Mouse (Mus musculus) R1 (cell line): Measurements from ENCODE around the gene Hyal4.

Experiments
- DNase-seq: peaks from one replicate; pipeline ENCODE4 v3.0.0-alpha.2; 2018; ENCODE audit warnings: low read depth, low spot score

Hyal4 gene

DNA sequence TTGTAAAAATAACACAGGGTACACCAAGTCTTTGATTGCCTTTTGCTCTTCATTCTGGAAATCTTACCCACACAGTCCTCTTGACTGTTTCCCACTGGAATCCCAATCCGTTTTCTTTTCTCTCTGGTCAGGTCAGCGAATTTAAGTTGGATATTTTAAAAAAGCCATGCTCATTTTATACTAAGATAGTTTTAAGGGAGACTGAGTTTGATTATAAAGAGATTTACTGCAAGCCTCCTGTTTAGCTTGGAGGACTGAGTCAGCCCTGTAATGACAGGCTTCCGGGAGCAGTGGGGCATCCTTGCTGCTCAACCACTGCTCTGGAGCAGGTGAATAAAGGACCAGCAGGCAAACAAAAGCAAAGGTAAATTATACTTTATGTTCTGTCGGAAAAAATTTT is at the start of gene Hyal4:
Gene Hyal4, plus strand, starts transcription at position 301 of the 400 bp plus-strand sequence.
- DNase-seq: no peak

DNA sequence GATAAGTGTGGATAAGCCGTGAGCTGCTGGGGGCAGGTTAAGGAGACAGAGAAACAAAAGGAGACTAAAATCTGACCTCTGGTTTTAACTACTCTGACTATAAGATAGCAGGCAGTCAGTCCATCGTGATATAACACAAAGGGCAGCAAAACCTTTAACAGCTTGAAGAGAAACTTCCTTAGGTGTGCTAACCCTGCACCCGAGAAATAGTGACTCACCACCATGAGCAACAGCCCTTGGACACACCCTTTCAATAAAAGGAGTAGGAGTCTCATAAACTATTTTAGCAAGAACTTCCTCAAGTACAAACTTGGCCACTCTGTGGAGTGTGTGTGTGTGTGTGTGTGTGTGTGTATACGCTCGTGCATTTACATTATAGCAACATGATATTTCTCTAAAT is 41.0 kb upstream of the Hyal4 start:
- DNase-seq: no peak

DNA sequence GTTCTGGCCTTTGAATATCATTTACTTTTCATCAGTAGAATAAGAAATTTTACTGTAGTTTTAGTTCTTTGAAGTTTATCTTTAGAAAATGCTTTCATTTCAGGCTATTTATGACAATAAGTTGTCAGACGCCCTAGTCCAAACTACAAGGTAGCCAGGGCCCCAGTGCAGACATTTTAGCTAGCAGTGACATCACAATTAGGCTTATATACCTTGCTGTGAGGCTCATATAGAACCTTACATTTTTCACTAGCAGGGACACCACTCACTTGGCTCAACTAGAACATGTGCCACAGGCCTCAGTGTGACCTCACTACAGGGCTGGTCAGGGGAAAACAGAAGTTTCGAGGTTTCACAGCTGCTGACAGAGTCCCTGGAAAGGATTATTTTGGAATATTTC is 40.6 kb upstream of the Hyal4 start:
- no peak for DNase-seq

DNA sequence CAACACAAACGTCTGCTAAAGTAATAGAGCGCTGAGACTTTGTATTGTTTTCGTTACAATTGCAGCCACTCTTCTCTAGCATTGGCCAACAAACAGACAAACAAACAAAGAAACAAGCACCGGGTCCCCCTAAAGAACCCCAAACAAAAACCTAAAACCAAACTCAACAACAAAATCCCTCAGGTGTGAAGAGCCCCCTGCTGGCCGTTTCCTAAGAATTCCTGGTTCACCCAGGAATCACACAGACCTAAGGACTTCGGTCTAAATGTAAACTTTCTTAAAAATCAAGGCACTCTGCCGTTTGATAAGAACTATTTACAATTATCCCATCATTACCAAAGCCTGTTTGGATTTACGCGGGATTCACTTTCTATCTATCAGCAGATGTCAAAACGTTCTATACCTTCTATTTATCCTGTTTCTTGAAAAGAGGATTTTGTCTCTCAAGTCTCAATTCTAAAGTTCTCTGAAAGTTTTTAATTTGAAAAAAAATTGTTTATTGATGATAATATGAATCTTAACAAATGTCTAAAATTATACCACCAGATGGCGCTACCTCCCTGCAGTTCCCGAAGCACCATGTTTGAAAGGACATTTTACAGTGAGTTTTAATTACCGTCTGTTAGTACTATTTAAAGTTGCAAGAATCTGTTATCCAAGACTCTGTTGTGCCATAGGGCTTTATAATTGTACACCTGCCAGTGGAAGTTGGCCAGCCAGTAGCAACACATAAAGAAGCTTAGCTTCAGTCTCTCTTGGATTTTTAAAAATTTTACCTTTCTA is 26.6 kb upstream of the Hyal4 start:
- peak; percentile 42 for DNase-seq

DNA sequence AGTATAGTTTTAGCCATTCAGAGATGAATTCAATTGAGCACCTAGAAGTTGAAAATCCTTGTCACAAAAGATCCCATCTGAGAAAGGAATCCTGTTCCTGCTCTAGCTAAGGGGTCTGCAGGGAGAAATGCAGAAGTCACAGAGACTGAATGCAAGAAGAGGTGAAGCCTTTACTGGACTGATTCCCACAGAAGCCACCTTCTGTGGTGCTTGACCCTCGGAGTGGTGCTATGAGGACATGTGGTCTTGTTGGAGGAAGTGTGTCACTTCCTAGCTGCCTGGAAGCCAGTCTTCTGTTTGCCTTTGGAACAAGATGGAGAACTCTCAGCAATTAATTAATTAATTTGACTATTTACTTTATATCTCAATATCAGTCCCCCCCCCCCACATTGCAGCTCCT is 20.0 kb upstream of the Hyal4 start:
- DNase-seq: no peak

DNA sequence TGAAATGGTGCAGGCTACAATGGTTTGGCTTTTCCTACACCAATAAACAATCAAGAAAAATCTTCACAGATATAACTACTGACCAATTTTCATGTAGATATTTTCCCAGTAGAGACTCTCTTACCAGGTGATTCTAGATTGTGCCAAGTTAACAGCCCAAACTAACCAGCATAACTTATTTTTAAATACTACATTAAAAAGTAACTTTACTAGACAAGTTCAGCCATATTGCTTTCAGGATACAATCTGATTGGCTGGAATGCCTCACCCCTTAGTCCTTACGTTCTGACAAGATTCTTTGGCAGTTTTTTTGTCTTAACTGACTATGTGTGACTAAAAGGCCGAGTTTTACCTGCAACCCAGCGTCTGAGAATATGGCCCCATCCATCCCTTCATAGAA is 15.2 kb upstream of the Hyal4 start, which contains the start of gene Hyal6:
Gene Hyal6, plus strand, starts transcription at position 301 of the 400 bp plus-strand sequence.
- DNase-seq: no peak

DNA sequence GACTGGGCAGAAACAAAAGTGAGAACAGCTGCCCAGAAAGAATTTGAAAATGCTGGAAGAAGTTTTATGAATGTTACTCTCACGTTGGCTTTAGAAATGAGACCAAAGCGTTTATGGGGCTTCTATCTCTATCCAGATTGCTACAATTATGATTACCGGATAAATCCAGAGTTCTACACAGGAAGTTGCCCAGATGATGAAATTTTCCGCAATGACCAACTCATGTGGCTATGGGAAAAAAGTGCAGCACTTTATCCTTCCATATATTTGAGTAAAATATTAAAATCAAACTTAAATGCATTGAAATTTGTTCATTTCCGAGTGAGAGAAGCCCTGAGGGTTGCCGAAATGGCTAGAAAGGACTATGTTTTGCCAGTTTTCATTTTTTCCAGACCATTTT is 13.6 kb upstream of the Hyal4 start:
- DNase-seq: no peak

DNA sequence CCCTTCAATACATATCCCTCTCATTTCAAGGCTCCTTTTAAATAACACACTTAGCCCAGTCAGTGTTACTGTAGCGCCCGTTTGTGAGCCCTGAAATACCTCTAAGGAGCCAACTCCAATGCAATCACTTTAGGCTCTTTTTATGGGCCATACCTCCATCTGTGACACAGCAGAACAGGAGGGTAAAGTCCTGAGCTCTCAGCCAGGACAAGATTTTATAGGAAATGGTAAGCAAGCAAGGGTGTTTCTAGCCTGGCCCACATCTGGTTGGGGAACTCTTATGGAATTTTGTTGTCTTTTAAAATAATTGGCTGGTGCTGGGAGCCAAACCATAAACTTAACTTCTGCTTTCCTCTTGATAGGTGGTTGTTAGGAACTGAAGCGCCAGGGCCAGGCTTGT is 11.2 kb downstream of the Hyal4 start:
- no peak for DNase-seq

DNA sequence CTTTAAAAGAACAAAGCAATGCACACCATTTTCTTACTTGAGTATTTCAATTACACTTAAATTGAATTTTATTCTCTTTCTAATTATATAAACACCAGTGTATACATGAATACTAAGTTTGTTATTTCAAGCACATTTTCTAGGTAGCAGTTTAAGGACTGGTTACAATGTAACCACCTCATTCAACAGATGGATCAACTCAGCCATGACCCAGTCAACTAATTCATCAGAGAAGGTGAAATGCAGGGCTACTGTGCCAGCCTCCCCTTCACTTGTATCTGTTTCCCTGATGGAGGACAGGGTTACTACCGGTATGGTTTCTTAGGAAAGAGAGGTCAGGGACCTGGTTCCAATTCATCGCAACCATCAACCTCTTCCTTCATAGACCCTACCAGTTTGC is 18.1 kb downstream of the Hyal4 start:
- no peak for DNase-seq

DNA sequence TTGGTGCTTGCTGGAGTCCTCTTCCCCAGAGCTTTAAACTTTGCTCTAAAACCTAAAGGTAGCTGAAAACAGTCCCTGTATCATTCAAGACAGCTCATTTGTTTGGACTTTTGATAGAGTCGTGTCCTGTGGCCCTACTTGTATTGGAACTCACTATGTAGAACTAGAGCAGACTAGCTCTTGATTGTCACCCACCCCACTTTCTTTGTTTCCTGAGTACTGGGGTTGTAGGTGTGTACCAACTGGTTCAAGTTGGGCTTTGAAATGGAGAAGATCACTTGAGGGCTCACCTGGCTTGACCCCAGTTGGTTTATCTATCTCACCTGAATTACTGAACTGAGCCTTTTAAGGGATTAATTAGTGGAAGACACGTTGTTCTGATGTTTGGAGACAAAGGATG is 31.1 kb downstream of the Hyal4 start:
- DNase-seq: peak; percentile 5

DNA sequence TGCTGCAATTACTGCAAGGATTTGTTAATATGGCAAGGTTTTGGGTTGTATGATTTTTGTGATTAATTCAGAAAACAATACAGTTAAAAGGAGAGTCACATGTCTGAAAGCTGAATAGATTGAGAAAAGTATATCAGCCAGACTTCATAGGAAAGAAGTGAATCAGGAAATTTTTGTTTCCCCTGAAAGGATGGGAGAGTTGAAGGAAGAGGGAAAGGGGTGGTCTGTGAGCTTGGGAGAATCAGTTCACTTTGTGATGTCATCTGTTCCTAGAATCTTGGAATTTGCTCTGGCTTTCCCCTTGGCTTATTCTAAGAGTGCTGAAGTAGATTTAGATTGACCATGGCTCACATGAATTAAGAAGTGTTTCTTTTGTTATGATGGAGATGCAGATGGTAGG is 42.8 kb downstream of the Hyal4 start, which contains the start of gene Spam1:
Gene Spam1, plus strand, starts transcription at position 301 of the 400 bp plus-strand sequence.
- DNase-seq: no peak
